Comparison of ENCODE assay signal across 32 mouse cellular contexts in the genomic region with DNA sequence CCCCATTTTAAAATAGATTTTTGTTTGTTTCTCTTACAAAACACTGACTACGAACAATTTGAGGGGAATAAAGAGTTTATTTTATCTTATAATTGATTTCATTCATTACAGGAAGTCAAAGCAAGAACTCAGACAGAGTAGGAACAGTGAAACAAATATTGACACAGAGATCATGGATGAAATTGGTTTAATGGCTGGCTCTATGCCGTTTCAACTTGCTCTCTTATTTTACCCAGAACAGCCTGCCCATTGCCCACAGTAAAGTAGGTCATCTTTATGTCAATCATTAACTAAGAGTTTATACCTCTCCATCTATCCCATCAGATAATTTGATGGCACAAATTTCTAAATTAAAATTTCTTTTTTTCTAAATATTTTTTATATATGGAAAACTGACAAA.
"Had no signal": no experiment of that assay in that cellular context is flagged by ENCODE, and none has a peak within 500 bp of the region (broad histone marks: within the 10 kb centered on the region; RNA-seq: fewer than 3 reads in every experiment).

No protein-coding gene starts in this region.

- H3K4me2 ChIP-seq: limb, embryonic 12.5 days; limb, embryonic 13.5 days; limb, embryonic 15.5 days; liver, embryonic 11.5 days; liver, embryonic 12.5 days; liver, embryonic 13.5 days; liver, embryonic 15.5 days; lung, embryonic 14.5 days; lung, embryonic 15.5 days; midbrain, embryonic 11.5 days; midbrain, embryonic 12.5 days; midbrain, embryonic 13.5 days; midbrain, embryonic 15.5 days; neural tube, embryonic 12.5 days had no signal

- H3K36me3 ChIP-seq: limb, embryonic 10.5 days; limb, embryonic 12.5 days; limb, embryonic 13.5 days; limb, embryonic 15.5 days; liver, embryonic 12.5 days; liver, embryonic 13.5 days; liver, embryonic 15.5 days; lung, embryonic 15.5 days; midbrain, embryonic 10.5 days; midbrain, embryonic 12.5 days; midbrain, embryonic 13.5 days; midbrain, embryonic 15.5 days; neural tube, embryonic 12.5 days had no signal

- H3K9ac ChIP-seq: limb, embryonic 12.5 days; limb, embryonic 13.5 days; limb, embryonic 15.5 days; liver, embryonic 12.5 days; liver, embryonic 13.5 days; liver, embryonic 14.5 days; liver, embryonic 15.5 days; lung, embryonic 14.5 days; lung, embryonic 15.5 days; midbrain, embryonic 12.5 days; midbrain, embryonic 13.5 days; midbrain, embryonic 15.5 days; neural tube, embryonic 12.5 days had no signal

- H3K27ac ChIP-seq: left cerebral cortex, adult 2 months; limb, embryonic 10.5 days; limb, embryonic 12.5 days; limb, embryonic 13.5 days; limb, embryonic 15.5 days; liver, embryonic 12.5 days; liver, embryonic 13.5 days; liver, embryonic 14.5 days; liver, embryonic 15.5 days; lung, embryonic 15.5 days; macrophage; midbrain, embryonic 10.5 days; midbrain, embryonic 12.5 days; midbrain, embryonic 13.5 days; midbrain, embryonic 15.5 days; neural tube, embryonic 12.5 days had no signal

- H3K9me3 ChIP-seq: limb, embryonic 10.5 days; limb, embryonic 12.5 days; limb, embryonic 13.5 days; limb, embryonic 15.5 days; liver, embryonic 12.5 days; liver, embryonic 13.5 days; liver, embryonic 15.5 days; lung, embryonic 15.5 days; megakaryocyte, embryonic 14.5 days; midbrain, embryonic 10.5 days; midbrain, embryonic 12.5 days; midbrain, embryonic 13.5 days; midbrain, embryonic 15.5 days; neural tube, embryonic 12.5 days had no signal

- DNase-seq: left cerebral cortex, postnatal 4 days; liver; liver, embryonic 13.5 days; lung, adult 18-20 months; lung, adult 2 months; lung, embryonic 14.5 days; lung, postnatal 10 days; lung, postnatal 14 days; lung, postnatal 36 days; lung, postnatal 4 days; midbrain, embryonic 14.5 days had no signal

- ATAC-seq: liver, embryonic 12.5 days; lung, postnatal 0 days; midbrain, embryonic 13.5 days; midbrain, embryonic 15.5 days; midbrain, embryonic 16.5 days had no signal

- H3K4me1 ChIP-seq: limb, embryonic 10.5 days; limb, embryonic 12.5 days; limb, embryonic 13.5 days; limb, embryonic 15.5 days; liver, embryonic 12.5 days; liver, embryonic 13.5 days; liver, embryonic 15.5 days; lung, embryonic 15.5 days; megakaryocyte, embryonic 14.5 days; midbrain, embryonic 10.5 days; midbrain, embryonic 12.5 days; midbrain, embryonic 13.5 days; midbrain, embryonic 15.5 days; neural tube, embryonic 12.5 days had no signal

- H3K4me3 ChIP-seq: left cerebral cortex, adult 2 months; limb, embryonic 10.5 days; limb, embryonic 12.5 days; limb, embryonic 13.5 days; limb, embryonic 15.5 days; liver, embryonic 12.5 days; liver, embryonic 13.5 days; liver, embryonic 15.5 days; lung, embryonic 15.5 days; megakaryocyte, embryonic 14.5 days; midbrain, embryonic 10.5 days; midbrain, embryonic 12.5 days; midbrain, embryonic 13.5 days; midbrain, embryonic 15.5 days; myocyte; neural tube, embryonic 12.5 days had no signal

- H3K27me3 ChIP-seq: limb, embryonic 12.5 days; limb, embryonic 13.5 days; limb, embryonic 15.5 days; liver, embryonic 12.5 days; liver, embryonic 13.5 days; liver, embryonic 15.5 days; lung, embryonic 15.5 days; megakaryocyte, embryonic 14.5 days; midbrain, embryonic 12.5 days; midbrain, embryonic 13.5 days; midbrain, embryonic 15.5 days; neural tube, embryonic 12.5 days had no signal
